Mouse (Mus musculus): Measurements from ENCODE around the gene Vps18. TPM values are rescaled to one million over a fixed set of nuclear protein-coding genes. Genes with fewer than 3 reads are reported as not detected.

Vps18 gene
- polyA plus RNA-seq, 1 experiment from 2014 or later: 26.9 TPM

DNA sequence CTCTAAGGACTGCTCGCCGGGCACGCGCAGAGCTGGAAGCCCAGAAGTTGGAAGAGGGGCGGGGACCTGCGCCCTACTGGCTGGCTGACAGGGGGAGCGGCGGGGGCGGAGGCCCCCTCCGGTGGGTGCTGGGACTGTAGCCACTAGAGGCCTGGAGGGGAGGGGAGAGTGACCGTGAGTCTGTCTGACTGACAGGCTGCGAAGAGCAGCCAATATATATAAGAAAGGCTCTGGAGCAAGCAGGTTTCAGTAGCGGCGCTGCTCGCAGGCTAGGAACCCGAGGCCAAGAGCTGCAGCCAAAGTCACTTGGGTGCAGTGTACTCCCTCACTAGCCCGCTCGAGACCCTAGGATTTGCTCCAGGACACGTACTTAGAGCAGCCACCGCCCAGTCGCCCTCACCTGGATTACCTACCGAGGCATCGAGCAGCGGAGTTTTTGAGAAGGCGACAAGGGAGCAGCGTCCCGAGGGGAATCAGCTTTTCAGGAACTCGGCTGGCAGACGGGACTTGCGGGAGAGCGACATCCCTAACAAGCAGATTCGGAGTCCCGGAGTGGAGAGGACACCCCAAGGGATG lies 37.1 kb downstream of the Vps18 start, which contains the start of gene Dll4:
Gene Dll4, plus strand, starts transcription at position 217 of the 576 bp plus-strand sequence.
- Histone ChIP-seq H3K9ac (replicated peaks) (peak within 1 kb of the TSS; percentile 28), H3K4me3 (peak within 1 kb of the TSS; percentile 42), H3K4me2 (replicated peaks) (peak within 1 kb of the TSS; percentile 64), H3K27me3 (peaks cover 100% of the 10 kb centered on the region), H3K27ac (replicated peaks) (no peak within 1 kb of the TSS), H3K9me3 (no peaks in the 10 kb centered on the region), H3K36me3 (no peaks in the 10 kb centered on the region), H3K4me1 (peaks cover 64% of the 10 kb centered on the region)
- WGBS: under 1% methylated on average over 33 of the region's 33 CpGs
- no peak for ATAC-seq (ENCODE audit: low FRiP score, low read depth)

DNA sequence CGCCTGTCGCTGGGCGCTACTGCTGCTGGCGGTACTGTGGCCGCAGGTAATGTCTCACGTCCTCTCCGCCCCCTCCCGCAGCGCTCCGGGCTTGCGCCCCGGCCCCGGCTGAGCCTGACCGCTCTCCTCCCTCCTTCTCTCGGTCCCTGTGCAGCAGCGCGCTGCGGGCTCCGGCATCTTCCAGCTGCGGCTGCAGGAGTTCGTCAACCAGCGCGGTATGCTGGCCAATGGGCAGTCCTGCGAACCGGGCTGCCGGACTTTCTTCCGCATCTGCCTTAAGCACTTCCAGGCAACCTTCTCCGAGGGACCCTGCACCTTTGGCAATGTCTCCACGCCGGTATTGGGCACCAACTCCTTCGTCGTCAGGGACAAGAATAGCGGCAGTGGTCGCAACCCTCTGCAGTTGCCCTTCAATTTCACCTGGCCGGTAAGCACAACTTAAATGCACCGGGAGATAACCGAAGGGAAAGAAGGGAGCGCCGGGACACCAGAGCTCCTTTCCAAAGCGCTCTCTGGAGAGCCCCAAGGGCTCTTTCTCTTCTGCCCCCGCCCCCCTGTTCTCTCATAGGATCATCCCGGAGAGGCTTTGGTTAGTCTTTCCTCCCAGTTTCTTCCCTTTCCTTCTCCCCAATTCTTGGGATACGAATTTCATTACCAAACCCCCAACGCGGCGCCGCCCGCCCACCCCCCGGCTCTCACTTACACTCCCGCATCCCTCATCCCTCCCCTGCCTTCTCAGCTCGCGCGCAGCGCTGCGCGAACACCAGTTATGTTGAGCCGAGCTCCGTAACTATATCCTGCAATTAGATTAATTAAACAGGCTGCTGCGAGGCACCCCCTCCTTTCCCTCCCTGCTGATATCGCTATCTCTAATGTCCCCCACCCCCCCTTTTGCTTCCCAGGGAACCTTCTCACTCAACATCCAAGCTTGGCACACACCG lies 37.9 kb downstream of the Vps18 start:
- H3K27ac ChIP-seq (replicated peaks): no peak overlapping the region
- H3K4me2 ChIP-seq (replicated peaks): peak overlapping the region; percentile 64
- H3K9ac ChIP-seq (replicated peaks): peak overlapping the region; percentile 28
- ATAC-seq (ENCODE audit: low FRiP score, low read depth): no peak
- no peaks in the 10 kb centered on the region for H3K9me3 ChIP-seq
- H3K36me3 ChIP-seq: no peaks in the 10 kb centered on the region
- peaks cover 58% of the 10 kb centered on the region for H3K4me1 ChIP-seq
- peaks cover 100% of the 10 kb centered on the region for H3K27me3 ChIP-seq
- 1% methylated on average over 58 of the region's 61 CpGs for whole genome bisulfite sequencing
- H3K4me3 ChIP-seq: peak overlapping the region; percentile 42

DNA sequence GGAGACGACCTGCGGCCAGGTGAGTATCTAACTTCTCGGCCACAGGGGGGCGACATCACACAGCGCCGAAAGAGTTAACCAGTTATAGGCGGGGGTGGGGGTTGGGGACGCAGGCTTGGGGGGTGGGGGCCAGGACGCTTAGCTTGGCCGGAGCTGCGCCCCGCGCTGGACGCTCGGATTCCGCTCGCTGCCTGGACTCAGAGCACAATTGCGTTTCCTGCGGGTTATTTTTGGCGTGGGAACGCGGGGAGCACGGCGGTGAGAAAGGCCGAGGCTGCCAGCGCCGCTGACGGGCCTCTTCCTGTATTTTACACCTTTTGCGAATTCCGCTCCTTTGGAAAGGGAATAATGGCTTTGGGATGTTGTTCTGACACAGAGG lies 38.6 kb downstream of the Vps18 start:
- under 1% methylated on average over 30 of the region's 30 CpGs for WGBS
- Histone ChIP-seq H3K9ac (replicated peaks) (peak overlapping the region; percentile 25), H3K4me1 (peaks cover 52% of the 10 kb centered on the region)

DNA sequence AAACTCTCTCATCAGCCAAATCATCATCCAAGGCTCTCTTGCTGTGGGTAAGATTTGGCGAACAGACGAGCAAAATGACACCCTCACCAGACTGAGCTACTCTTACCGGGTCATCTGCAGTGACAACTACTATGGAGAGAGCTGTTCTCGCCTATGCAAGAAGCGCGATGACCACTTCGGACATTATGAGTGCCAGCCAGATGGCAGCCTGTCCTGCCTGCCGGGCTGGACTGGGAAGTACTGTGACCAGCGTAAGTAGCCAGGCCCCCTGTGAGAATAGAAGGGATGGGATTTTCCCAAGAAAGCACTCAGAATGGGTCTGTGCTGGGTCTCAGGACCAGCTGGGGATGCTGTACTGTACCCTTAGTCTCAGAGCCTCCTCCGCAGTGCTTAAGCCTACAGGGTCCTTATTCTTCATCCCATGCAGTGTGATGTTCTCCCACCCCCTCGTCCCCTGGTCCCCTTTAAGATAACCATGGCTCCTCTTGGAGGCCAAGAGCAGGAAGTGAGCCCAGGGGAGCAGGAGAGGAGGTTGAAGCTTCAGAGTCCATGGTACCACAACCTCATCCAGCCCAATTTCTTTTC lies 39.5 kb downstream of the Vps18 start:
- Histone ChIP-seq H3K36me3 (no peaks in the 10 kb centered on the region), H3K9ac (replicated peaks) (no peak overlapping the region), H3K4me2 (replicated peaks) (peak overlapping the region; percentile 64; the same call in 1 of the 2 replicates), H3K4me1 (peaks cover 42% of the 10 kb centered on the region), H3K4me3 (0 out of 2 replicates have a peak overlapping the region, but pooled peaks have one; percentile 0), H3K27me3 (peaks cover 100% of the 10 kb centered on the region), H3K27ac (replicated peaks) (no peak overlapping the region), H3K9me3 (no peaks in the 10 kb centered on the region)
- ATAC-seq (ENCODE audit: low FRiP score, low read depth): no peak
- 14% methylated on average over 11 of the region's 11 CpGs for WGBS

More for the DNA sequence above, 38.6 kb downstream of the Vps18 start:
- H3K27ac ChIP-seq (replicated peaks): no peak overlapping the region
- peaks cover 100% of the 10 kb centered on the region for H3K27me3 ChIP-seq
- no peaks in the 10 kb centered on the region for H3K36me3 ChIP-seq
- H3K4me3 ChIP-seq: peak overlapping the region; percentile 42
- ATAC-seq (ENCODE audit: low FRiP score, low read depth): no peak
- H3K9me3 ChIP-seq: no peaks in the 10 kb centered on the region
- peak overlapping the region; percentile 64 for H3K4me2 ChIP-seq (replicated peaks)

DNA sequence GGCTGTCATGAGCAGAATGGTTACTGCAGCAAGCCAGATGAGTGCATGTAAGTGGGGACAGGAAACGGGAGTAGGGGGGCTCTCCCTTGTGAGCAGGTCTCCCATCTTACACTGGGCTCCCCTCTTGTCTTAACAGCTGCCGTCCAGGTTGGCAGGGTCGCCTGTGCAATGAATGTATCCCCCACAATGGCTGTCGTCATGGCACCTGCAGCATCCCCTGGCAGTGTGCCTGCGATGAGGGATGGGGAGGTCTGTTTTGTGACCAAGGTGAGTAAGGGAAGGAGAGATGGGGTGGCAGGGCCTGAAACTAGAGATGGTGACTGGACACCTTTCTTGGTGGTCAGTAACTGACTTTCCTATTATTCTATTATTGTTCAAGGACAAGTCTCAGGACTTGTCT lies 40.0 kb downstream of the Vps18 start:
- WGBS: 35% methylated on average over 5 of the region's 5 CpGs
- Histone ChIP-seq H3K9me3 (no peaks in the 10 kb centered on the region), H3K4me3 (0 out of 2 replicates have a peak overlapping the region, but pooled peaks have one; percentile 0), H3K27me3 (peaks cover 98% of the 10 kb centered on the region), H3K4me2 (replicated peaks) (no peak overlapping the region), H3K4me1 (peaks cover 40% of the 10 kb centered on the region), H3K36me3 (no peaks in the 10 kb centered on the region), H3K27ac (replicated peaks) (no peak overlapping the region), H3K9ac (replicated peaks) (no peak overlapping the region)
- ATAC-seq (ENCODE audit: low FRiP score, low read depth): no peak

DNA sequence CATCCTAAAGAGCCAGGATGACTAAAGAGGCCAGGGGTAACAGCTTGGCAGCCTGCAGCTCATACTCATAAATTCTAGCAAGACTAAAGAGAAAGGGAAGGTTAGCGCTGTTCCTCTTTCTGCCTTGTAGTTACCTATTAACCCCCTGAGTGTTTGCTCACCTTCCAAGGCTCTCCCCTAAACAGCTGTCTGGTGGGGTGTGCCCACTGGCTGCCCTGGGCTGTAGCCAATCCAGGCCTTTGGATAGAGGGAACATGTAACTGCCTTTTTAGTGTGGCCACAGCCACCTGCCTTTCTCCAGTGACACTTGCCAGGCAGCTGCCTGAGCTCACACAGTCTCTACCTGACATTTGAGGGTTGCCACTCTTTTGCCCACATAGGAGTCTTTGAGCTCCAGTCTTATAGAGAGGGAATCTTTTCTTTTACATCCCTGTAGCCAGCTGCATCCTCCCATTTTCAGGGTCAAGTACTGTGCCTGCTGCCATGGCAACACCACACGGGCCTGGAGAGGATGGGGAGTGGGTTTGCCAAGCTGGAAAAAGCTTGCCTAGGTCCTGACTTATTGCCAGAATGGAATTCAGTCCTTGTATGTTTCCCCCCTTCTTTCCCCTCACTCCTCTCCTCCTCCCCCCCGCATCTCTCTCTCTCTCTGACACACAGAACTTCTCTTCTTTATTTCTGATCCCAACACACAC lies 40.7 kb downstream of the Vps18 start:
- Histone ChIP-seq H3K4me3 (no peak overlapping the region), H3K9me3 (no peaks in the 10 kb centered on the region), H3K27ac (replicated peaks) (no peak overlapping the region), H3K9ac (replicated peaks) (no peak overlapping the region), H3K27me3 (peaks cover 97% of the 10 kb centered on the region), H3K4me2 (replicated peaks) (no peak overlapping the region), H3K36me3 (no peaks in the 10 kb centered on the region), H3K4me1 (peaks cover 33% of the 10 kb centered on the region)
- WGBS: 60% methylated on average over 3 of the region's 3 CpGs
- ATAC-seq (ENCODE audit: low FRiP score, low read depth): no peak

DNA sequence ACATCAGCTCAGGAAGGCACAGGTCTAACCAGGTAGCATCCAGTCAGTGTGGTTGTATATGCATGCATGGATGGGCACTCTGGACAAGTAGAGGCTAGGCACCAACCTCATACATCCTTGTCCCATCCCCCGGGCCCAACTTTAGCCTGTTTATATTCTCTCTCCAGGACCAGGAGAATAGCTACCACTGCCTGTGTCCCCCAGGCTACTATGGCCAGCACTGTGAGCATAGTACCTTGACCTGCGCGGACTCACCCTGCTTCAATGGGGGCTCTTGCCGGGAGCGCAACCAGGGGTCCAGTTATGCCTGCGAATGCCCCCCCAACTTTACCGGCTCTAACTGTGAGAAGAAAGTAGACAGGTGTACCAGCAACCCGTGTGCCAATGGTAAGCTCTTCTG lies 42.3 kb downstream of the Vps18 start:
- Histone ChIP-seq H3K4me2 (replicated peaks) (no peak overlapping the region), H3K36me3 (no peaks in the 10 kb centered on the region), H3K9me3 (no peaks in the 10 kb centered on the region), H3K4me1 (peaks cover 19% of the 10 kb centered on the region), H3K4me3 (no peak overlapping the region), H3K27me3 (peaks cover 95% of the 10 kb centered on the region), H3K9ac (replicated peaks) (no peak overlapping the region), H3K27ac (replicated peaks) (no peak overlapping the region)
- ATAC-seq (ENCODE audit: low FRiP score, low read depth): no peak
- WGBS: 82% methylated on average over 8 of the region's 8 CpGs

DNA sequence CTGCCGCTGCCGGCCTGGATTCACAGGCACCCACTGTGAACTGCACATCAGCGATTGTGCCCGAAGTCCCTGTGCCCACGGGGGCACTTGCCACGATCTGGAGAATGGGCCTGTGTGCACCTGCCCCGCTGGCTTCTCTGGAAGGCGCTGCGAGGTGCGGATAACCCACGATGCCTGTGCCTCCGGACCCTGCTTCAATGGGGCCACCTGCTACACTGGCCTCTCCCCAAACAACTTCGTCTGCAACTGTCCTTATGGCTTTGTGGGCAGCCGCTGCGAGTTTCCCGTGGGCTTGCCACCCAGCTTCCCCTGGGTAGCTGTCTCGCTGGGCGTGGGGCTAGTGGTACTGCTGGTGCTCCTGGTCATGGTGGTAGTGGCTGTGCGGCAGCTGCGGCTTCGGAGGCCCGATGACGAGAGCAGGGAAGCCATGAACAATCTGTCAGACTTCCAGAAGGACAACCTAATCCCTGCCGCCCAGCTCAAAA lies 43.7 kb downstream of the Vps18 start:
- WGBS: 73% methylated on average over 24 of the region's 24 CpGs
- ATAC-seq (ENCODE audit: low FRiP score, low read depth): no peak
- no peak overlapping the region for H3K9ac ChIP-seq (replicated peaks)
- no peak overlapping the region for H3K4me2 ChIP-seq (replicated peaks)
- no peak overlapping the region for H3K4me3 ChIP-seq
- H3K27me3 ChIP-seq: peaks cover 93% of the 10 kb centered on the region
- H3K36me3 ChIP-seq: no peaks in the 10 kb centered on the region
- peaks cover 6% of the 10 kb centered on the region for H3K4me1 ChIP-seq
- H3K9me3 ChIP-seq: no peaks in the 10 kb centered on the region
- H3K27ac ChIP-seq (replicated peaks): no peak overlapping the region

DNA sequence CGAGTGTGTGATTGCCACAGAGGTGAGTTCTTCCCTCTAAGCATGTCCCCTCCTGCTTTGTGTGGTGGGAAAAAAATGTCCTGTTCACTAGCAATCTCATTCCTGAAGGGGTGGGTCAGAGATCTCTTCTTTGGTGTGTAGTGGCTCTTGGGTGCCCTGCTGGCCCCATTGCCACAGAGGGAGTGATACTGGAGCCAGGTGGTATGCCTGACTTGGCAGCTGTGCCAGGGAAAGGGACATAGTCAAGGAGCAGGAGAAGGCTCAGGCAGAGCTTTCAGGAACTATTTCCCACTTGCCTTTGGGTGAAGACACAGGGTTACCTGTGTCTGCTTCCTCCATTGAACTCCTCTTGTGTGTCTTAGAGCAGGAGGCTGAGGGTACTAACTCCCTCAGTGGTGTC lies 45.6 kb downstream of the Vps18 start:
- Histone ChIP-seq H3K27me3 (peaks cover 77% of the 10 kb centered on the region), H3K9me3 (no peaks in the 10 kb centered on the region), H3K4me2 (replicated peaks) (no peak overlapping the region), H3K4me3 (no peak overlapping the region), H3K9ac (replicated peaks) (no peak overlapping the region), H3K36me3 (no peaks in the 10 kb centered on the region), H3K27ac (replicated peaks) (no peak overlapping the region), H3K4me1 (peaks cover 10% of the 10 kb centered on the region)
- 77% methylated on average over 1 of the region's 1 CpGs for WGBS
- no peak for ATAC-seq (ENCODE audit: low FRiP score, low read depth)

DNA sequence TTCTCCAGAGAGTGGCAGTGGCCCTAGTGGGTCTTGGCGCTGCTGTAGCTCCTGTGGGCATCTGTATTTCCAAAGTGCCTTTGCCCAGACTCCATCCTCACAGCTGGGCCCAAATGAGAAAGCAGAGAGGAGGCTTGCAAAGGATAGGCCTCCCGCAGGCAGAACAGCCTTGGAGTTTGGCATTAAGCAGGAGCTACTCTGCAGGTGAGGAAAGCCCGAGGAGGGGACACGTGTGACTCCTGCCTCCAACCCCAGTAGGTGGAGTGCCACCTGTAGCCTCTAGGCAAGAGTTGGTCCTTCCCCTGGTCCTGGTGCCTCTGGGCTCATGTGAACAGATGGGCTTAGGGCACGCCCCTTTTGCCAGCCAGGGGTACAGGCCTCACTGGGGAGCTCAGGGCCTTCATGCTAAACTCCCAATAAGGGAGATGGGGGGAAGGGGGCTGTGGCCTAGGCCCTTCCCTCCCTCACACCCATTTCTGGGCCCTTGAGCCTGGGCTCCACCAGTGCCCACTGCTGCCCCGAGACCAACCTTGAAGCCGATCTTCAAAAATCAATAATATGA lies 46.5 kb downstream of the Vps18 start:
- H3K27me3 ChIP-seq: peaks cover 68% of the 10 kb centered on the region

DNA sequence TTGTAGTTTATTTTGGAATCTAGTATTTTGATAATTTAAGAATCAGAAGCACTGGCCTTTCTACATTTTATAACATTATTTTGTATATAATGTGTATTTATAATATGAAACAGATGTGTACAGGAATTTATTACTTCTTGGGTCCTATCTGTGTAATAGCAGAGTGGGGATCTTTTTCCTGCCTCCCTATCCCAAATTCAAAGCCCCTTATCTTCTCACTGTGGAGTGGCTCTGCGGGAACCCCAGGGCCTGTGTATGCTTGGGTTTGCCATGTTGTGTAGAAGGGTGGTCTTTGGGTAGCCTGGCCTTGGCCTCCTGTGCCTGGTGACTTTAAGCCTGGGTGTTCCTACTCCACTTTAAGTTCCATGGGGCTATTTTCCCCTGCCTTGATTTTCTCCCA lies 47.0 kb downstream of the Vps18 start:
- Histone ChIP-seq H3K4me3 (no peak overlapping the region), H3K36me3 (no peaks in the 10 kb centered on the region), H3K27me3 (peaks cover 63% of the 10 kb centered on the region), H3K27ac (replicated peaks) (no peak overlapping the region), H3K4me2 (replicated peaks) (no peak overlapping the region), H3K9ac (replicated peaks) (no peak overlapping the region), H3K9me3 (no peaks in the 10 kb centered on the region), H3K4me1 (peaks cover 6% of the 10 kb centered on the region)
- WGBS: 100% methylated on average over 1 of the region's 1 CpGs
- ATAC-seq (ENCODE audit: low FRiP score, low read depth): no peak

More for the DNA sequence above, 46.5 kb downstream of the Vps18 start:
- H3K4me1 ChIP-seq: peaks cover 6% of the 10 kb centered on the region
- no peaks in the 10 kb centered on the region for H3K9me3 ChIP-seq
- 72% methylated on average over 7 of the region's 7 CpGs for WGBS
- H3K4me2 ChIP-seq (replicated peaks): no peak overlapping the region
- no peak overlapping the region for H3K4me3 ChIP-seq
- H3K36me3 ChIP-seq: no peaks in the 10 kb centered on the region
- H3K9ac ChIP-seq (replicated peaks): no peak overlapping the region
- ATAC-seq (ENCODE audit: low FRiP score, low read depth): no peak
- H3K27ac ChIP-seq (replicated peaks): no peak overlapping the region

Data from midbrain, embryonic 12.5 days (tissue).